Mouse (Mus musculus): ENCODE data around the gene Gm49486.

Gene Gm49486

DNA sequence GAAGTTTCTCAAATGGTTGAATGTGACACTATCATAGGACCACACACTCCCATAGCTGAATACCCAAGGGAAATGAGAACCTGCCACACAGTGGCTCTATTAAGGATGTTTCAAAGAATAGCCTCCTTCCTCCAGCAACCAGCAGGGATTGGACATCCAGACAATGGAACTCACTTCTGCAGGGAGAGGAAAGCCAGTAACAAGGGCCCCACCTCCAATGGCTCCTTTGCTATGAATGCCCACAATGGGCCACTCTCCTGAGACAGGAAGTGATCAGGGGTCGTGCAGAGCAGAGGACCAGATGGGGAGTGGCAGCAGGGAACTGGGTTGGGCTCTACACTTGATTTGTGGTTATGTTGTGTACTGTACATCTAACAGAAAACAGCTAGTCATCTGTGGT lies 39.3 kb downstream of the Gm49486 start:
- no peak for DNase-seq (ENCODE audit: extremely low read depth, low read depth, low spot score)

GRCm38 (mm10) chr15:79270317-79271123 lies 41.3 kb downstream of the Gm49486 start:
- no peak for DNase-seq (ENCODE audit: extremely low read depth, low read depth, low spot score)

DNA sequence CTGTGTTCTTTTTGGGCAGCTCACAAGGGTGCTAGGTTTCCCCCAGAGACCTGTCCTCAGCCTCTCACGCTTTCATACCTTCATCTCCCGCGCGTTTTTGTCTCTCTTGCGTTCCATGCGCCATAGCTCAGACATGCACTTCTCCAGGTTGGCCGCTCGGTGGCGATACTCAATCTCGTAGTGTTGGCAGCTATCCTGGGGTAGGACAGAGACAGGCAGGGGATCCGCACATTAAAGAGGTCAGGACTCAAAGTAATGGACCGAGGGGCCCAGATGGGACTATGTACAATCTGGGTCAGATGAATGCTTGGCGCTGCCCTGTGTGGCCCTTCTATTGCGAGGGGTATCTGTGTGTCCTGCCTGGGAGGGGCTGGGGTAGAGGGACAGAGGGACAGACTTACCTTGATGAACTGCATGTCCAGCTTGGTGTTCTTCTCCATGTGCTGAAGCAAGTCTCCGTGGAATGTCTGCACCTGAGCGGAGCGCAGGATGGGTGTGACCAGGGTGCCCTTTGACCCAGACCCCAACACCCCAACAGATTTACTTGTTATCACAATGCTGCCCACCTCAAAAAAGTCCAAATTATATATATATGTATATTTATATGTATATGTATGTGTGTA lies 42.0 kb downstream of the Gm49486 start:
- DNase-seq (ENCODE audit: extremely low read depth, low read depth, low spot score) = no peak

DNA sequence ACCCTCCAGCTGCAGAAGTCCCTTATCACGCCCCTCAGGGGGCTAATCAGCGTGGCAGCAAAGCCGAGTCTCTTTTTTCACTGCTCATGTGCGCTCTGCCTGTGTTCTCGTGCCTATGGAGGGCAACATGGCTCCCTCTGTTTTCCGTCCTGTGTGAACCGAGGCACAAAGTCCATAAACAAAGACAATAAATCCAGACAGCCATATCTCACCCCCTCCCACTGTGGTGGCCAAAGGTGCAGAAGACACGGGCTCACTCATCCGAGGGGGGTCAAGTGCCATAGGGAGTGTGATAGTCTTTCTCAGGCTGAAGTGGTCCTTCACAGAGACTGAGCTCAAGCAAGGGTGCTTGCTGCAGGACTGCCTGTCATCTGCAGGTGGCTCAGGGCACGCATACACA lies 43.8 kb downstream of the Gm49486 start:
- no peak for DNase-seq (ENCODE audit: extremely low read depth, low read depth, low spot score)

GRCm38 (mm10) chr15:79277728-79278127 lies 48.5 kb downstream of the Gm49486 start:
- no peak for DNase-seq (ENCODE audit: extremely low read depth, low read depth, low spot score)

- DNase-seq (ENCODE audit: extremely low read depth, low read depth, low spot score) = no peak
These were observed 51.0 kb downstream of the Gm49486 start for GRCm38 (mm10) chr15:79280209-79280608.

GRCm38 (mm10) chr15:79280850-79281249 lies 51.7 kb downstream of the Gm49486 start:
- DNase-seq (ENCODE audit: extremely low read depth, low read depth, low spot score) = no peak

DNA sequence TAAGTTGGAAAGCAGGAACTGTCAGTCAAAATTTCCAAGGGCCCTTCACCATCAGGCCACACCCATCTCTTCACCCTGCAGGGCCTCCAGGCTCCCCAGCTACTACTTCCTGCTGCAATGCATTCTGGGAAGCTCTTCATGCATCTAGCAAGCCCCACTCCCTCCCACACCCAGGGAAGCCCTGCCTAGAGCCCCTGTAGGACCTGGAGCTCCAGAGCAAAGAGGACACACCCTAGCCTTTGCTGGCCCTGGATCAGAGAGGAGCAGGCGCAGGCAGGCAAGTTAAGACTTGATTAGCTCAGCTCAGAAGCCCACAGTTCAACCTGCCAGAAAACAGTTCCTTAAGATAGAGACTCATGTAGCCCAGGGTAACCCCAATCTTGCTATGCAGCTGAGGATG lies 52.2 kb downstream of the Gm49486 start:
- DNase-seq (ENCODE audit: extremely low read depth, low read depth, low spot score) = no peak

DNA sequence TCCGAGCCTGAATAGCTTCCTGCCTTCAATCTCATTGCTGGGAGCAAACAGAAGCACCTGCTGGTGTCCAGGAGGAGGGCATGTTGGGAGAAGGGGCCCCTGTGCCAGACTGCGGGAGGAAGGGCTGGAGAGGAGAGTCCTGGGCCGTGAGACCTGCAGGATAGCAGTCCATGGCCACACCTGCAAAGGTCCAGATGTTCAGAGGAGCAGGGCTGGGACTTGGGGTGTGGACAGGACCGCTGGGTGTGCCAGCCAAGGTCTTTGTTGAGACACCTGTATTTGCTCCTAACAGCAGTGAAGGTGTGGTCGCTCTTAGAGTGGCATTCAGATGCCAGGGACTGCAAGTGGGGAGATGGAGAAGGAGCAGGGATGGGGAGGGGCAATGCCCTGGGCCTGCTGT lies 53.2 kb downstream of the Gm49486 start:
- no peak for DNase-seq (ENCODE audit: extremely low read depth, low read depth, low spot score)

GRCm38 (mm10) chr15:79283371-79283770 lies 54.2 kb downstream of the Gm49486 start:
- DNase-seq (ENCODE audit: extremely low read depth, low read depth, low spot score) = no peak

DNA sequence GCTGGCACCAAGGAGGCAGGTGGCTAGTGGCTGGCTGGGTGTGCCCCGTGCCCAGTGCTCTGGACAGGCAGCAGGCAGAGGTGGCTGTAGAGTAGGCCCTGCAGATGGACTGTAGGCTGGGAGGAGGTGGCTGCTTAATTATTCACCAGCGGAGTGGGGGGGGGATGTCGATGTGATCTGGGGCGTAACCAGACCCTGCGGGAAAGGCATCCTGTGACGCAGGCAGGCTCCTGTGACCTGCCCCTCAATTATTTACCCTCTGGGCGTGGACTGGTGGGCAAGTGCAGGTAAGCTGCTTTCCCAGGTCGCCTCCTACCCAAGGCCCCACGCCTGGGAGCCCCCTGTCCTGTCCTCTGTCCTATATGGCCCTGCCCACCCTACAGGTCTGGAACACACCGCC lies 56.2 kb downstream of the Gm49486 start, which contains the start of gene Baiap2l2:
Gene Baiap2l2 (minus strand): TSS at position 139 of the 400 bp plus-strand sequence.
- DNase-seq (ENCODE audit: extremely low read depth, low read depth, low spot score) = no peak

DNA sequence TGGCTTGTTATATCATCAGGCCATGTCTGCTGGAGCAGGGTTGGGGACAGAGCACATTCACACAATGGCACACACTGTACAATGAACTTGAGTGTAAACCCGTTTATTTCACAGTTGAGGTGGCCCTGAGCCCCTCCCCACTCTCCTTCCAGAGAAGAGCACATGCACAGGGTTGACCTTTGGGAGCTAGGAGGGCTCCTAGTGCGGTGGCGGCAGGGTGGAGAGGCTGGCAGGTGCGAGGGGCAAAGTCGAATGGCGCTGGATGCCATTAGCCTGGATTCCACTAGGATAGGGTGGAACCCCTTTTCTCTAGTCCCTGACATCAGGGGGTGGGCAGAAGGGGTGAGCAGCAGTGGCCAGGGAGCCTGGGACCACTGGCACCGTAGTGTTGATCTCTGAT lies 57.0 kb downstream of the Gm49486 start:
- DNase-seq (ENCODE audit: extremely low read depth, low read depth, low spot score) = no peak

- no peak for DNase-seq (ENCODE audit: extremely low read depth, low read depth, low spot score)
These were observed 57.9 kb downstream of the Gm49486 start for GRCm38 (mm10) chr15:79287091-79287490.

DNA sequence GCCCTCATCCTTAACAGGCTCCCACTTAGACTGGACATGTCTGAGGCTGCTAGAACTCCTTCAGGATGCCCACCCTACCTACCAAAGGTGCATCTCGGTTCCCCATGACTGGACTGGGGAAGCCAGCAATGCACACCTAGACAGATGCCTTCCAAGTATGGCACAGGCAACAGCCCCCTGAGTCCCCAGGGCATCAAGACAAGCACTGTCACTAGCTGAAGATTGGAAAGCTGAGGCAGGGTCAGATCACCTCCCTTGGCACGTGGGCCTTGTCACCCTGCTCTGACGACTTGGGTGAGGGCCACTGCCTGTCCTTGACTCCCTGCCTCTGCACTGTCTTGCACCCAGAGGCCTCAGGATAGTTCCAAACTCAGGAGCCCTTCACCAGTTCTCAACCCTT lies 59.2 kb downstream of the Gm49486 start:
- no peak for DNase-seq (ENCODE audit: extremely low read depth, low read depth, low spot score)

GRCm38 (mm10) chr15:79289441-79289840 lies 60.2 kb downstream of the Gm49486 start:
- no peak for DNase-seq (ENCODE audit: extremely low read depth, low read depth, low spot score)

GRCm38 (mm10) chr15:79290340-79290739 lies 61.1 kb downstream of the Gm49486 start:
- DNase-seq (ENCODE audit: extremely low read depth, low read depth, low spot score) = no peak

- DNase-seq (ENCODE audit: extremely low read depth, low read depth, low spot score) = no peak
These were observed 63.6 kb downstream of the Gm49486 start for GRCm38 (mm10) chr15:79292779-79293178.

GRCm38 (mm10) chr15:79298553-79298952 lies 69.4 kb downstream of the Gm49486 start:
- DNase-seq (ENCODE audit: extremely low read depth, low read depth, low spot score) = peak; percentile 25

GRCm38 (mm10) chr15:79299563-79300155 lies 70.5 kb downstream of the Gm49486 start:
- peak; percentile 56 for DNase-seq (ENCODE audit: extremely low read depth, low read depth, low spot score)

DNA sequence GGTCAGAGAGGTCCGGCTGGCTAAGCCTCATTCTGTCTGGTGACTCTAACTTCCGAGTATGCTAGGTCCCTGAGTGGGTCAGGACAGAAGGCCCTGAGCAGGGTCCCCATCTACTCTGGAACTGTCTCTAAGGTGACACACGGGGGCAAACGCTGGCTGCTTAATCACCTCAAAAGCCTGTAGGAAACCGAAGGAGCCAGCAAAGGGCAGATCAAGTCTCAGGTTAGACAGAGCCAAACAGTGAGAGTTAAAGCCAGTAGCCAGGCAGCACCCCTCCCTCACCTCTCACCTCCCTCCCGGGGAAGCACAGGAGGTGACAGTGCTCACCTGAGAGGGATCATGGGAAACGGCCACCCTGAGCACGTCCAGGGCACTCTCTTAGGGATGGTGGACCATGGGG lies 74.5 kb downstream of the Gm49486 start:
- no peak for DNase-seq (ENCODE audit: extremely low read depth, low read depth, low spot score)

- DNase-seq (ENCODE audit: extremely low read depth, low read depth, low spot score) = no peak
These were observed 75.6 kb downstream of the Gm49486 start for GRCm38 (mm10) chr15:79304832-79305231.

DNA sequence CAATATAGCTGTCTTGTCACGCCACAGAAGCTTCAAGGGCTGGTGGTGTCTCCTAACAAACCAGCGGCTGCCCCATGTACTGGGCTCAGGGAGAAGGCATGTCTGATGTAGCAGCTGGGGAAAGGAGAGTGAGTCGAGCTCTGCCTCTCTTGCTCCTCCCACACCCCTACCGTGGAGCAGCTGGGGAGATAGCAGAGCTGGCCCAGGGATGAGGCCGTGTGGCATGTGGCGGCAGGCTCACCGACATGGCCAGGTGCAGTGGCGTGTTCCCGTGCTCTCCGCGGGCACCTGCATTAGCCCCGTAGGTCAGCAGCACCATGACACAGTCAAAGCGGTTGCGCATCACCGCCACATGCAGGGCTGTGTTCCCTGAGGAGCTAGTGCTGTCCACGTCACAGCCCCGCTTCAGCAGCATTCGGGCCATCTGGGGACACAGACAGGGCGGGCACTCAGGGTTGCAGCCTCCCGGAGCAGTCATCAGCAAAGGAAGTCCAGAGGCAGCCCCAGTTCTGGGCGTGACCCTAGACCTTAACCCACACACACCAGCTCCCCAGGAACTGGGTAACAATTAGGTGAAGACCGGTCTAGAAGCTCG lies 76.9 kb downstream of the Gm49486 start:
- DNase-seq (ENCODE audit: extremely low read depth, low read depth, low spot score) = no peak

All from fat pad, adult 2 months (tissue).